16 mouse cellular contexts compared by ENCODE assay signal in genomic region chr13:45849145-45850023, GRCm38 (mm10).
DNase-seq lines count a peak whose midpoint lies in the region; ATAC-seq and TF ChIP-seq lines count a peak whose summit lies in the region.
"Had no signal": no experiment of that assay in that cellular context is flagged by ENCODE, and none has a peak within 500 bp of the region (broad histone marks: within the 10 kb centered on the region; RNA-seq: fewer than 3 reads in every experiment).

No protein-coding gene starts in this region.

- peak overlapping the region; percentile 42; the same call in 1 of the 2 replicates for H3K4me3 ChIP-seq in G1E (ENCODE audit: low read depth, low read length)
- H3K4me3 ChIP-seq: forebrain, embryonic 10.5 days; hindbrain, embryonic 15.5 days; kidney, embryonic 15.5 days; layer of hippocampus, adult 2 months had no signal

- intact Hi-C loops in heart, postnatal 10 days (cut with DNase I): no loop called here

- ATAC-seq in G1E (ENCODE audit: extremely low read depth, insufficient number of reproducible peaks, low FRiP score, poor library complexity, severe bottlenecking): peak; percentile 79
- peak; percentile 85 for ATAC-seq in erythroid progenitor cell, adult 5-6 weeks (replicated peaks; ENCODE audit: low FRiP score, poor library complexity, severe bottlenecking)
- peak; percentile 81 for ATAC-seq in megakaryocyte progenitor cell, adult 5-6 weeks (replicated peaks; ENCODE audit: poor library complexity)
- ATAC-seq: Patski had no signal

- H3K36me3 ChIP-seq in G1E (replicated peaks): peaks cover 25% of the 10 kb centered on the region
- H3K36me3 ChIP-seq: forebrain, embryonic 10.5 days; hindbrain, embryonic 15.5 days; kidney, embryonic 15.5 days had no signal

- no peaks in the 10 kb centered on the region for H3K27me3 ChIP-seq in G1E (ENCODE audit: insufficient read depth, low read length)
- H3K27me3 ChIP-seq: hindbrain, embryonic 15.5 days; kidney, embryonic 15.5 days; Patski had no signal

- TF ChIP-seq CTCF in G1E (IDR thresholded peaks at IDR 0.05; ENCODE audit: low read depth, low read length): no peak

- DNase-seq in heart, adult 11 months: peak; percentile 71
- DNase-seq in heart, postnatal 10 days: no peak
- peak; percentile 45 for DNase-seq in G1E (ENCODE audit: low spot score)
- no peak for DNase-seq in T-cell, adult 2 months (ENCODE audit: low spot score)
- no peak for DNase-seq in urinary bladder, postnatal 14 days (ENCODE audit: low spot score)
- no peak for DNase-seq in kidney, adult 9 months
- DNase-seq: adrenal gland, adult 2 months; lung, adult 18-20 months; right cerebral cortex, postnatal 14 days had no signal

- H3K9me3 ChIP-seq in G1E (replicated peaks): no peaks in the 10 kb centered on the region
- H3K9me3 ChIP-seq: forebrain, embryonic 10.5 days; hindbrain, embryonic 15.5 days; kidney, embryonic 15.5 days had no signal

- peaks cover 75% of the 10 kb centered on the region for H3K4me1 ChIP-seq in G1E (ENCODE audit: insufficient read depth, low read depth, low read length)
- H3K4me1 ChIP-seq: forebrain, embryonic 10.5 days; hindbrain, embryonic 15.5 days; kidney, embryonic 15.5 days had no signal

Comparison
In these comparisons a context has a peak if more than half of its experiments do, and no peak if none do; other contexts are left out.
1. DNase-seq: peak in heart, adult 11 months (single experiment) and G1E (single experiment); none in heart, postnatal 10 days (0 of 2), T-cell, adult 2 months (single experiment), urinary bladder, postnatal 14 days (single experiment) and kidney, adult 9 months (single experiment).
2. Peak in every context shown above with its lines, with median percentiles within 50 percentile points of each other: ATAC-seq.